Mouse (Mus musculus) stomach, embryonic 14.5 days (tissue): ENCODE measurements around the gene Qser1. TPM values are rescaled to one million over a fixed set of nuclear protein-coding genes. Genes with fewer than 3 reads are reported as not detected.

Experiments
- ATAC-seq: fragments of 200-750 bp; cut with Nextera tagmentation; 2 replicates; pipeline ENCODE4 v1.8.0; 2017; ENCODE audit warnings: low read depth, moderate TSS enrichment; ENCODE audit not compliant: insufficient number of reproducible peaks, insufficient read depth, low FRiP score
- H3K27ac ChIP-seq: fragments of 300-500 bp; sonication (generic); 2 replicates; pipeline ENCODE4 v1.5.1; 2014; ENCODE audit warnings: mild to moderate bottlenecking, low read length, moderate library complexity, mixed read lengths
- H3K27me3 ChIP-seq: fragments of 300-500 bp; sonication (generic); 2 replicates; pipeline ENCODE4 v1.6.1; 2014; ENCODE audit warnings: low read length, control low read depth, mixed read lengths; ENCODE audit not compliant: control insufficient read depth, insufficient read depth
- H3K36me3 ChIP-seq: fragments of 300-500 bp; sonication (generic); 2 replicates; pipeline ENCODE4 v1.6.1; 2014; ENCODE audit warnings: mild to moderate bottlenecking, control low read depth, low read length, moderate library complexity, mixed read lengths; ENCODE audit not compliant: control insufficient read depth, insufficient read depth
- H3K4me1 ChIP-seq: fragments of 300-500 bp; sonication (generic); 2 replicates; pipeline ENCODE4 v1.6.1; 2014; ENCODE audit warnings: low read length, control low read depth, mixed read lengths; ENCODE audit not compliant: control insufficient read depth, insufficient read depth
- H3K4me2 ChIP-seq: fragments of 300-500 bp; sonication (generic); replicated peaks from 2 replicates; pipeline ENCODE4 v1.6.1; 2014; ENCODE audit warnings: low read depth, low read length, control low read depth
- H3K4me3 ChIP-seq: fragments of 300-500 bp; sonication (generic); 2 replicates; pipeline ENCODE4 v1.5.1; 2014; ENCODE audit warnings: low read depth, low read length, control low read depth
- H3K9ac ChIP-seq: fragments of 300-500 bp; sonication (generic); replicated peaks from 2 replicates; pipeline ENCODE4 v1.6.1; 2014; ENCODE audit warnings: low read depth, mild to moderate bottlenecking, control low read depth, low read length, moderate library complexity, mixed read lengths
- H3K9me3 ChIP-seq: fragments of 300-500 bp; sonication (generic); 2 replicates; pipeline ENCODE4 v1.6.1; 2016; ENCODE audit warnings: low read depth, low read length, control low read depth; ENCODE audit not compliant: control insufficient read depth
- WGBS: fragments of 180-500 bp; shearing (Covaris S2); extraction: QIAGEN DNeasy Blood & Tissue Kit; methylation state at CpG from one replicate; pipeline ENCODE4 v1.1.7; 2014; 5-methylcytosine and 5-hydroxymethylcytosine counted together
- polyA plus RNA-seq: library from polyadenylated mRNA; unstranded; fragments of >200 nt; fragmentation: Nextera tagmentation; extraction: Ambion mirVana; gene quantifications from 2 replicates; pipeline ENCODE4 v1.2.1, GENCODE M21; 2014

The Qser1 gene
- polyA plus RNA-seq, 1 experiment from 2014 or later: 19.7 TPM

DNA sequence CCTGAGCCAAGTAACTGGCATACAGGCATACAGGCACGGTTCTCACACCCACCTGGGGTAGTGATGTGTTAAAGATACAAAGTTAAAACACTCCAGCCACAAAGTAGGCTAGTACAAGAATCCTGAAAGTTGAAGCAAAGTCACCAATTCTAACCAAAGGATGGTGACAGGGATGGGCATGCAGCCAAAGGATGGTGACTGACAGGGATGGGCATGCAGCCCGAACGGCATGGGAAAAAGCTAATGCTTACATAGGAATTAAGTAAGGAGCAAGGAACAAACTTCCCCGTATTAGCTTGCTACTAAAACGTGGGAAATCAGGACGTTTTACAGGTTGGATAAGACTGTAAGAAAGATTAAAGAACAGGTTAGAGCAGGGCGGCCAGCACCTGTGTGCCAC is 80.3 kb downstream of the Qser1 start:
- peaks cover 4% of the 10 kb centered on the region for H3K4me1 ChIP-seq
- no peaks in the 10 kb centered on the region for H3K27me3 ChIP-seq
- H3K4me3 ChIP-seq: no peak overlapping the region
- 61% methylated on average over 7 of the region's 7 CpGs for WGBS
- no peak overlapping the region for H3K4me2 ChIP-seq
- ATAC-seq: no peak
- no peak overlapping the region for H3K27ac ChIP-seq
- H3K36me3 ChIP-seq: no peaks in the 10 kb centered on the region
- no peaks in the 10 kb centered on the region for H3K9me3 ChIP-seq
- no peak overlapping the region for H3K9ac ChIP-seq

DNA sequence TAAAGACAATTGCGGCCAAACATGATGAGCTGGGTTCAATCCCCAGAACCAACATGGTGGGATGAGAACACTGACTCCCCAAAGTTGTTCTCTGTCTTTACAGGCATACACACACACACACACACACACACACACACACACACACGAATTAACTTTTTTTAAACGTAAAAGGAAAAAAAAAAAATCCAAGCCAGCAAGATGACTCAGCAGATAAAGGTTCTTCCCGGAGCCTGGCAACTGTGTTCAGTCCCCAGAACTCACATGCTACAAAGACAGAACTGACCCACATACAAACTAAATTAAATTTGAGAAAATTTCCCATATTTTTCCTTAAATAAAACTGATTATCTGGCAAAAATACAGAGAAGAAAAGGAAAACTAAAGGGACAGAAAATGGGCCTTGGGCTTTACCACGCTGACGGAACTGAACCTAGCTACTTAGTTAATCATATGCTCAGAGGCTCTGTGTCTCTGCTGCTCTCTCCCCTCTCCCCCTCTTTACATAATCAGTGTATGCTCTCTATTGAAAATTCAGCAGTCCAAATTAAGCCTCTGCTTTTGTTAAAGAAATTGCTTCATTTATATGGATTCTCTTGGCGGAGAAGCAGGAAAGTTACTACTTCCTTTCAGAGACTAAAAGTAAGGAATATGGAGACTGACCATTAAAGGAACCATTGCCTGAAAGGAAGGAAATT is 83.9 kb downstream of the Qser1 start:
- H3K27me3 ChIP-seq: no peaks in the 10 kb centered on the region
- H3K4me3 ChIP-seq: no peak overlapping the region
- H3K9me3 ChIP-seq: no peaks in the 10 kb centered on the region
- no peaks in the 10 kb centered on the region for H3K4me1 ChIP-seq
- 67% methylated on average over 7 of the region's 7 CpGs for WGBS
- no peak for ATAC-seq
- no peak overlapping the region for H3K9ac ChIP-seq
- H3K4me2 ChIP-seq: no peak overlapping the region
- no peak overlapping the region for H3K27ac ChIP-seq
- no peaks in the 10 kb centered on the region for H3K36me3 ChIP-seq

- no peak overlapping the region for H3K9ac ChIP-seq
- no peaks in the 10 kb centered on the region for H3K36me3 ChIP-seq
- no peak overlapping the region for H3K4me2 ChIP-seq
- no peaks in the 10 kb centered on the region for H3K9me3 ChIP-seq
- 79% methylated on average over 9 of the region's 9 CpGs for WGBS
- H3K4me1 ChIP-seq: no peaks in the 10 kb centered on the region
- no peak for ATAC-seq
- no peak overlapping the region for H3K27ac ChIP-seq
- no peak overlapping the region for H3K4me3 ChIP-seq
- no peaks in the 10 kb centered on the region for H3K27me3 ChIP-seq
Measured at GRCm38 (mm10) chr2:104732033-104732444, 84.5 kb downstream of the Qser1 start.

GRCm38 (mm10) chr2:104727369-104727768 is 89.2 kb downstream of the Qser1 start:
- Histone ChIP-seq H3K9ac (no peak overlapping the region), H3K36me3 (no peaks in the 10 kb centered on the region), H3K27ac (no peak overlapping the region)

GRCm38 (mm10) chr2:104722021-104722420 is 94.5 kb downstream of the Qser1 start:
- no peaks in the 10 kb centered on the region for H3K9me3 ChIP-seq
- no peak for ATAC-seq
- 78% methylated on average over 3 of the region's 3 CpGs for WGBS

More at GRCm38 (mm10) chr2:104727369-104727768, 89.2 kb downstream of the Qser1 start:
- no peak overlapping the region for H3K4me3 ChIP-seq
- H3K4me1 ChIP-seq: no peaks in the 10 kb centered on the region
- H3K27me3 ChIP-seq: no peaks in the 10 kb centered on the region
- WGBS: 46% methylated on average over 1 of the region's 1 CpGs
- H3K9me3 ChIP-seq: no peaks in the 10 kb centered on the region
- no peak overlapping the region for H3K4me2 ChIP-seq
- no peak for ATAC-seq

GRCm38 (mm10) chr2:104717827-104718226 is 98.7 kb downstream of the Qser1 start:
- Histone ChIP-seq H3K27ac (no peak overlapping the region), H3K27me3 (no peaks in the 10 kb centered on the region), H3K9me3 (no peaks in the 10 kb centered on the region), H3K4me3 (no peak overlapping the region), H3K4me1 (no peaks in the 10 kb centered on the region), H3K4me2 (no peak overlapping the region), H3K9ac (no peak overlapping the region), H3K36me3 (no peaks in the 10 kb centered on the region)
- no peak for ATAC-seq
- WGBS: 83% methylated on average over 4 of the region's 4 CpGs

More at GRCm38 (mm10) chr2:104722021-104722420, 94.5 kb downstream of the Qser1 start:
- Histone ChIP-seq H3K27ac (no peak overlapping the region), H3K27me3 (no peaks in the 10 kb centered on the region), H3K4me1 (no peaks in the 10 kb centered on the region), H3K4me2 (no peak overlapping the region), H3K36me3 (no peaks in the 10 kb centered on the region), H3K4me3 (no peak overlapping the region), H3K9ac (no peak overlapping the region)

DNA sequence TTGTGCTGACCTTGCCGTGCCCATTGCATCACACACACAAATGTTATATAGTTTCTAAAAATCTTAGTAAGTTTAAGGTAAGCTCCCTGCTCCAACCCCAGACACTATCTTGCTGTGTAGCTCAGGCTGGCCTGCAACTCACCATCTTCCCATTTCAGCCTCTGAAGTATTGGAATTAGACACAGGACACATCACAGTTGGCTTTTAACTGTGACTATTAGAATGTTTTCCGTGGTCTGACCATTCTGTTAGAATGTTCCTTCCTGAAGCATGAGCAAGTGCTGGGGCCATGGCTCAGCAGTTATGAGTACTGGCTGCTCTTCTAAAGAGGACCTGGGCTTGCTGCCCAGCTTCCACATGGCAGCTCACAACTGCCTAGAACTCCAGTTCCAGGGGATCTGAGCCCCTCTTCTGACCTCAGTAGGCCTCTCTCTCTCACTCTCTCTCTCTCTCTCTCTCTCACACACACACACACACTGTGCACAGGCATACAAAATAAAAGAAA is 99.3 kb downstream of the Qser1 start:
- Histone ChIP-seq H3K27me3 (no peaks in the 10 kb centered on the region), H3K4me3 (no peak overlapping the region), H3K9me3 (no peaks in the 10 kb centered on the region), H3K4me1 (no peaks in the 10 kb centered on the region), H3K4me2 (no peak overlapping the region), H3K27ac (no peak overlapping the region), H3K9ac (no peak overlapping the region), H3K36me3 (no peaks in the 10 kb centered on the region)
- ATAC-seq: no peak
- 84% methylated on average over 2 of the region's 2 CpGs for WGBS

- Histone ChIP-seq H3K27ac (no peak within 1 kb of the TSS), H3K4me2 (no peak within 1 kb of the TSS), H3K27me3 (no peaks in the 10 kb centered on the region), H3K4me3 (no peak within 1 kb of the TSS), H3K9me3 (no peaks in the 10 kb centered on the region), H3K36me3 (no peaks in the 10 kb centered on the region), H3K9ac (no peak within 1 kb of the TSS), H3K4me1 (no peaks in the 10 kb centered on the region)
- WGBS: 91% methylated on average over 4 of the region's 4 CpGs
- ATAC-seq: no peak
Measured at GRCm38 (mm10) chr2:104716279-104716678, 100.3 kb downstream of the Qser1 start, which contains the start of gene Pin1rt1. Gene Pin1rt1 (minus strand): TSS chr2:104716379.
